Mouse (Mus musculus) left cerebral cortex, postnatal 36 days (tissue): ENCODE results near the gene Bcl7c. TPM values are rescaled to one million over a fixed set of nuclear protein-coding genes. Genes with fewer than 3 reads are reported as not detected.
"Not testable (repeated sequence)": the region's sequence is repeated elsewhere in the genome, so short reads cannot be mapped to it uniquely, and the experiment has no call there.

Source experiments
- DNase-seq, 2 experiments: peaks; one replicate each; pipeline ENCODE4 v3.0.0; 2021 to 2022; ENCODE audit warnings: low spot score in 2 of 2, mixed read lengths in 1 of 2
- intact Hi-C: fragments of 180-260 bp; cut with DNase I; formaldehyde crosslinking; loops from one replicate; pipeline ENCODE4 v1.15.1; 2025
- total RNA-seq, 2 experiments: library from RNA; stranded (reverse); gene quantifications; 2 replicates each; pipeline ENCODE4 v1.2.3; 2021

Gene Bcl7c
- total RNA-seq, 2 experiments from 2014 or later, result 37.9 to 47.9 TPM

DNA sequence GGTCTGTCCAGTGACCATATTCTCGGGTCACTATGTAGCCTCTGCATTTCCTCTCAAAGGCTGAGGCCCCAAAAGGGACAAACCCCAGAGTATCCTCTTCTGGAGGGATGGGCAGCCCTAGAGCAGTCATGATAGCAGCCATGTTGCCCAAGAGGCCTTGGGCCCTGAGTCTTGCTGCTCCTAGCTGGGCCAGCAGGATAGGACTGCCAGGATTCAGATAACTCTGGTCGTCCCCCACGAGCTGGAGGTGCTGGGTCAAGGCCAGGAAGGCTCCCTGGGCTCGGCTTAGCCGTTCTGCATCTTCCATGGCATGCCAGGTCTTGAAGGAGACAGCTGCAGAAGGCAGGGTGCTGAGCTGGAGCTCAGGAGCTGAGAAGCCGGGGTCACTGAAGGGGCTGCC is 10.5 kb upstream of the Bcl7c start:
- no peak for DNase-seq
- intact Hi-C loops, result no loop called here

DNA sequence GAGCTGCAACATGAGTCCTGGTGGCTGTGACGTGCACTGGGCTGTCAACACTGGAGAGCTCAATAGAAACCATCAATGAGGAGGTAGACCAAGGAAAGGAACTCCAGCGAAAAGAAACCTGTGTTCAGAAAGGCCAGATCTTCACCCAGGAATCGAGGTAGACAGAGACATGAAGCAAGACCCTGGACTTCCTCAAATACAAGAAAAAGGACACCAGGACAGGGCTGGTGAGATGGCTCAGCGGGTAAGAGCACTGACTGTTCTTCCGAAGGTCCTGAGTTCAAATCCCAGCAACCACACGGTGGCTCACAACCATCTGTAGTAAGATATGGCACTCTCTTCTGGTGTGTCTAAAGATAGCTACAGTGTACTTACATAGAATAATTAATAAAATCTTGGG is 9.6 kb upstream of the Bcl7c start:
- intact Hi-C loops, result no loop called here
- DNase-seq, result no peak

DNA sequence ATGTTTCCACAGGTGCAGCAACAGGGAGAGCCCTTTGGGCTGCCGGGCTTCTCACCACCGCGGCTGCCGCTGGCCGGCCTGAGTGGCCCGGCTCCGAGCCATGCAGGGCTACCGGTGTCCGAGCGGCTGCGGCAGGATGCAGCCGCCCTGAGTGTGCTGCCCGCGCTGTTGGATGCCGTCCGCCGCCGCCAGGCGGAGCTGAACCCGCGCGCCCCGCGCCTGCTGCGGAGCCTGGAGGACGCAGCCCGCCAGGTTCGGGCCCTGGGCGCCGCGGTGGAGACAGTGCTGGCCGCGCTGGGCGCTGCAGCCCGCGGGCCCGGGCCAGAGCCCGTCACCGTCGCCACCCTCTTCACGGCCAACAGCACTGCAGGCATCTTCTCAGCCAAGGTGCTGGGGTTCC is 8.3 kb upstream of the Bcl7c start:
- peak; percentile 63 to 70 for DNase-seq
- intact Hi-C loops, result no loop called here

DNA sequence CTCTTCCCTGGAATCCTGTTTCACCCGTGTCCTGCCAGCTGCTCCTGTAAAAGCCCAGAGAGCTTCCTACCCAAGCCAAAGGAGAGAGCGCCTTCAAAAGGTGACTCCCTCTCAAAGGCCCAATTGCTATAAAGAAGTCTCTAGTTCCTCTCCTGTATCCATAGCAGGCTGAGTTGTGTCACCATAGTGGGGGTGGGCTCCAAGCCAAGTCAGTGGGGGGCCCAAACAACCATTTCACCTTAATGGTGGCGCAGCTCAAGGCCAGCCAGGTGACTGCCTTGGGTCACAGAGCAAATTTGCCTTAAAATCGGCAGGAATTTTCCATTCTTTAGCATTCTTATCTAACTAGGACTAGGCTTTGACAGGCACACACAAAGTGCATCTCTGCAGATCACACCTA is 6.1 kb upstream of the Bcl7c start:
- intact Hi-C loops, result no loop called here

GRCm38 (mm10) chr7:127712461-127713385 is 4.0 kb upstream of the Bcl7c start, which contains the start of gene Ctf1:
Gene Ctf1, plus strand, starts transcription at chr7:127712736.
- peak; percentile 52 to 64 for DNase-seq
- intact Hi-C loops, result no loop called here

More for the DNA sequence above, 6.1 kb upstream of the Bcl7c start:
- DNase-seq, result no peak

DNA sequence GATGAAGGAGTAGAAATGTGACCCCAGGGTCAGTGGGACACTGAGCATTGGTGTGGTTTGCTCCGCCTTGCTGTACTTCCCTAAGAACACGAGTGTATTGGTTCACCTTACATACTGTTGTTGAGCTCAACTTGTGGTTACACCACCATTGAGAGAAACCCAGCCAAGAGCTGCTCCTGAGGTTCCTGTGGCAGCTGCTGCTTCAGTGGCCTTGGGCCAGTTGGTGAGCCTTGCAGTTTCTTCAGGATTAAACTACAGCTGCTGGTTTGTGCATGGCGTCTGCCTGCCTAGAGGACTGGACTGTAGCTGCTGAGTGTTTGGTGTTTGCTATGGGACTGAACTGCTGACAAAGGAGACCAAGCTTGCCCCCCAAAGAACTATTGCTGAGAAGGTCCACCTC is 2.7 kb upstream of the Bcl7c start:
- DNase-seq, result no peak
- intact Hi-C loops, result no loop called here

DNA sequence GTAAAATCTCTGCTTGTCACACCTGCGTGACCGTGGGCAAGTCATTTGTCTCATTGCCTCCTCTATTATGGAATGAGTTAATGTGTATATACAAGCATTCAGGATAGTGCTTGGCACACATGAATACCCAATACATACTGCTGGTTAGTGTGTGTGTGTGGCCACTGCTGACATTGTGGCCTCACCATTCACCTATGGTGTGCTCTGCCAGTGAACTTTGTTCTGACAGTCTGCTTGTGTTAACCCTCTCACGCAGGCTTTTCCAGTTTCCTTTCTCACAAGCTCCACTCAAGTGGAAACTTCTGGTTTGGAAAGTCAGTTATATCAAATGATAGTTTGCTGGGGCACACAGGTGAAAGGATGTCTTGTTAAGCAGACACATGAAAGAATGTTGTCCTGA is 2.3 kb upstream of the Bcl7c start:
- DNase-seq, result no peak
- intact Hi-C loops, result no loop called here

DNA sequence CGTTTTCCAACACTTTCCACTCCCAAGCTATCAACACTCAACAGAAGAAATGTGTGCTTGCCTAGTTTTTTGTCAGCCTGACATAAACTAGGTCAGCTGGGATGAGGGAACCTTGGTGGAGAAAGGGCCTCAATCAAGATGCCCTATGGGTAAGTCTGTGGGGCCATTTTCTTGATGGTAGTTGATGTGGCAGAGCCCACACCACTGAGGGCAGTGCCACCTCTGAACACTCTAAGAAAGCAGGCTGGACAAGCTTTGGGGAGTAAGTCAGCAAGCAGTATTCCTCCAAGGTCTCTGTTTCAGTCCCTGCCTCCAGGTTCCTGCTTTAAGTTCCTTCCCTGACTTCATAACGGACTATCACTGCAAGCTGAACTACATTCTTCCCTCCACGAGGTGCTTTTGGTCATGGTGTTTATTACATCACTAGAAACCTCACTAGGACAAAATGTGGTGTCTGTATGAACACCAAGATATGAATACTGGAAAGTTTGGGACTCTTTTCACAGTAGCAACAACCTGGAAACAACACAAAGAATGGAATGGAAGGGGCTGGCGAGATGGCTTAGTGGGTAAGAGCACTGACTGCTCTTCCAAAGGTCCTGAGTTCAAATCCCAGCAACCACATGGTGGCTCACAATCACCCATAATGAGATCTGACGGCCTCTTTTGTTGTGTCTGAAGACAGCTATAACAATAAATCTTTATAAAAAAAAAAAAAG is 687 bp upstream of the Bcl7c start:
- intact Hi-C loops, result loop anchor here (2.0 to 5.0 kb wide), 2 partner anchors 33 to 35 kb away; partner anchors contain the start of gene Fbxl19
- no peak for DNase-seq

GRCm38 (mm10) chr7:127707957-127708206 is 851 bp downstream of the Bcl7c start:
- intact Hi-C loops, result loop anchor here (2.0 to 5.0 kb wide), 2 partner anchors 33 to 34 kb away; partner anchors contain the start of gene Fbxl19

DNA sequence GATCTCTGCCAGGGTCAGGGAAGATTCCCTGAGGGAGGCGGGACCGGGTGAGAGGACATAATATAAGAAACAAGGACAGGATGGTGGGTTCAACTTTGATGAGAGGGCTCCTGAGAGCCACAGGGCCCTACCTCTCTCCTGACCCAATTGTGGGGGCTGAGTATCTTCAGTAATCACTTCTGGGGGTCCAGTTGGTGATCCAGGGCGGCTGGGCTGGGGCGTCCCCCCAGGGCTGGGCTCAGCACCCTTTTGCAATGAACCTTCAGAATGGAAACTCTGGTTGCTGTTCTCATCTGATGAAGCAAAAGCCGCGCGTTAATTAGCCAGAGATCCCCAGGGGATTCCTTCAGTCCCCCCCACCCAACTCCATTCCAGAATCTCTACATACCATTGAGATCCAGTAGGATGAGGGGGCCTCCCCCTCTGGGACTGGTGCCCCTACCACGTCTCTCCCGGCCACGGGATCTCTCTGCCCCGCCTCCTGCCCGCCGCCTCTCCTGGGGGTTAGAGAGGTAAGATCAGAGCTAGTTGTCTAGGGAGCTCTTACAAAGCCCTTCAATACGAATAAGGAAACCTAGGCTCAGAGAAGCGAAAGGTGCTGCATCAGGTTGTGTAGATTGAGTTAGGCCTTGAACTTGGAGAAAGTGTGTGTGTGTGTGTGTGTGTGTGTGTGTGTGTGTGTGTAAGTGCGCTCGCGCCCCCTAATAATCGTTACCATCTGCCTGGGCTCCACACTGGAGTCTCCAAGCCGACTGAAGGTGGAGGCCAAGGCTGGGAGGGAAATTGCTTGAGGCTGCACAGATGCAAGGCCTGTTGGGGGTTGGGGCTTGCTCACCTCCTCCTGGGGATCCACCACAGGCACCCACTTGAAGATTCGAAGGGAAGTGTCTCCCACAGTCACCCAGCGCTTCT is 1.4 kb downstream of the Bcl7c start:
- intact Hi-C loops, result loop anchor here (5.0 kb wide), 1 partner anchor 35 kb away; the partner anchor contains the start of gene Fbxl19
- DNase-seq, result no peak

More at GRCm38 (mm10) chr7:127707957-127708206, 851 bp downstream of the Bcl7c start:
- no peak for DNase-seq

- intact Hi-C loops, result loop anchor here (5.0 kb wide), 1 partner anchor 37 kb away; the partner anchor contains the start of gene Fbxl19
- DNase-seq, result no peak
These were observed 3.0 kb downstream of the Bcl7c start for GRCm38 (mm10) chr7:127705706-127706105.

DNA sequence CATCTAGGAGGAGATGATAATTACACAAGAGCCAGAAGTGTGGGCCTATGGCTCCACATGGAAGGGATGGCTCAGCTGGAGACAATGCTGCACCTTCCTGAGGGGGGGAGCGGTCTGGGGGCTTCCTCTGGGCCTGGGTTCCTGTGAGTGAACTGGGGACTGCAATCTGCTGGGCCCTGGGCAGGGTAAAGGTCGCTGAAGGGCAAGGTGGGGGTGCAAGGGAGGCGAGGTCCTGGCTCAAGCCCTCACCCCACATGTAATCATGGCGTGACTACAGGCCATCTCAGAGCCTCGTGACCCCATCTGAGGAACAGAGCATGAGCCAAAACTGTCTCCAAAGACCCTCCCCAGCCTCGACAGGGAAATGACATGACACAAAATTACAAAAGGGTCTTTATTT is 4.1 kb downstream of the Bcl7c start:
- intact Hi-C loops, result no loop called here

DNA sequence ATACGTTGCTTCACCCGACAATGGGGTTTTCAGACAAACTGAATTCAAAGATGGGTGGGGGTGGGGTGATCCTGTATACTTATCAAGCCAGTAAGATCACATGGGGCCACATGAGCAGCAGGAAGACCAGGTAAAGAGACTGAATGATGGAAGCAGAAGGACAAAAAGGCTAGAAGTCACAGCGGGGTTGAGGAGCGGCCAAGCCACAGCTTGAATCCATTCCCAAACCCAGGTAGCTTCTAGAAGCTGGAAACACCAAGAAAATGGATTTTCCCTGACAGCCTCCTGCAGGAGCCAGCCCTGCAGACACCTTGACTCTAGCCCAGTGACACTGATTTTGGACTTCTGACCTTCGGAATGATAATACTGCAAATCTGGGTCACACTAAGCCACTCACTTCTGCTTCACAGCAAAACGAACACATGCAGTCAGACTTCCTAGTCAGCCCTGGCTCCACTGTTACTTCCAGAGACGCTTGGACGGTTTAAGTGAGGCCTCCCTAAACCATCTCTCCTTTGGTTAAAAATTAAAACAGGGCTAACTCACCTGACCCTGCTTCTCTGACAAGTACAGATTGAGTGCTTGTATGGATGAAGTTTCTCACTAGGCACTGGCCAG is 5.1 kb downstream of the Bcl7c start:
- DNase-seq, result no peak
- intact Hi-C loops, result no loop called here

More for the DNA sequence above, 4.1 kb downstream of the Bcl7c start:
- no peak for DNase-seq

- intact Hi-C loops, result no loop called here
- DNase-seq, result no peak
These were observed 7.9 kb downstream of the Bcl7c start for GRCm38 (mm10) chr7:127700712-127701331.

GRCm38 (mm10) chr7:127698986-127699385 is 9.7 kb downstream of the Bcl7c start:
- intact Hi-C loops, result no loop called here
- no peak for DNase-seq

- DNase-seq, intact Hi-C loops: not testable (repeated sequence)
These were observed 15.0 kb downstream of the Bcl7c start for GRCm38 (mm10) chr7:127693730-127694129.

- intact Hi-C loops, result no loop called here
- DNase-seq, result no peak
These were observed 15.4 kb downstream of the Bcl7c start for GRCm38 (mm10) chr7:127693290-127693689.

- intact Hi-C loops, result no loop called here
- DNase-seq, result peak in 1 of 2 experiments; percentile 42
These were observed 17.3 kb downstream of the Bcl7c start for GRCm38 (mm10) chr7:127691221-127691989.
